Mouse (Mus musculus) neural tube, embryonic 11.5 days (tissue): ENCODE results near the gene Ltbr. TPM values are rescaled to one million over a fixed set of nuclear protein-coding genes. Genes with fewer than 3 reads are reported as not detected.

Experiments
- ATAC-seq: fragments of 200-750 bp; cut with Nextera tagmentation; 2 replicates; pipeline ENCODE4 v1.8.0; 2017; ENCODE audit warnings: moderate number of reproducible peaks, mild to moderate bottlenecking, moderate TSS enrichment, moderate library complexity; ENCODE audit not compliant: insufficient read depth, low FRiP score, low TSS enrichment
- DNase-seq: peaks from one replicate; pipeline ENCODE4 v3.0.0-alpha.2; 2015; ENCODE audit warnings: low spot score
- H3K27ac ChIP-seq: fragments of 300-500 bp; sonication (generic); 2 replicates; pipeline ENCODE4 v1.5.1; 2014; ENCODE audit warnings: low read depth, mild to moderate bottlenecking, low read length
- H3K27me3 ChIP-seq: fragments of 300-500 bp; sonication (generic); 2 replicates; pipeline ENCODE4 v1.6.1; 2014; ENCODE audit warnings: mild to moderate bottlenecking, low read length, mixed read lengths; ENCODE audit not compliant: control insufficient read depth, insufficient read depth
- H3K36me3 ChIP-seq: fragments of 300-500 bp; sonication (generic); 2 replicates; pipeline ENCODE4 v1.6.1; 2014; ENCODE audit warnings: mild to moderate bottlenecking, low read length, moderate library complexity, mixed read lengths; ENCODE audit not compliant: control insufficient read depth, insufficient read depth
- H3K4me1 ChIP-seq: fragments of 300-500 bp; sonication (generic); 2 replicates; pipeline ENCODE4 v1.6.1; 2014; ENCODE audit warnings: low read length, mixed read lengths; ENCODE audit not compliant: control insufficient read depth, insufficient read depth
- H3K4me2 ChIP-seq: fragments of 300-500 bp; sonication (generic); 2 replicates; pipeline ENCODE4 v1.6.1; 2014; ENCODE audit warnings: low read depth, mild to moderate bottlenecking, moderate library complexity
- H3K4me3 ChIP-seq: fragments of 300-500 bp; sonication (generic); 2 replicates; pipeline ENCODE4 v1.5.1; 2014; ENCODE audit warnings: low read depth, low read length
- H3K9ac ChIP-seq: fragments of 300-500 bp; sonication (generic); 2 replicates; pipeline ENCODE4 v1.6.1; 2014; ENCODE audit warnings: mild to moderate bottlenecking, low read length
- H3K9me3 ChIP-seq: fragments of 300-500 bp; sonication (generic); 2 replicates; pipeline ENCODE4 v1.6.1; 2016; ENCODE audit warnings: low read length; ENCODE audit not compliant: control insufficient read depth
- WGBS: fragments of 180-500 bp; shearing (Covaris S2); extraction: QIAGEN DNeasy Blood & Tissue Kit; methylation state at CpG from one replicate; pipeline ENCODE4 v1.1.7; 2014; 5-methylcytosine and 5-hydroxymethylcytosine counted together
- polyA plus RNA-seq: library from polyadenylated mRNA; unstranded; fragments of >200 nt; fragmentation: Nextera tagmentation; extraction: Ambion mirVana; gene quantifications from 2 replicates; pipeline ENCODE4 v1.2.1, GENCODE M21; 2014

The Ltbr gene
- polyA plus RNA-seq, 1 experiment from 2014 or later = 19.2 TPM

DNA sequence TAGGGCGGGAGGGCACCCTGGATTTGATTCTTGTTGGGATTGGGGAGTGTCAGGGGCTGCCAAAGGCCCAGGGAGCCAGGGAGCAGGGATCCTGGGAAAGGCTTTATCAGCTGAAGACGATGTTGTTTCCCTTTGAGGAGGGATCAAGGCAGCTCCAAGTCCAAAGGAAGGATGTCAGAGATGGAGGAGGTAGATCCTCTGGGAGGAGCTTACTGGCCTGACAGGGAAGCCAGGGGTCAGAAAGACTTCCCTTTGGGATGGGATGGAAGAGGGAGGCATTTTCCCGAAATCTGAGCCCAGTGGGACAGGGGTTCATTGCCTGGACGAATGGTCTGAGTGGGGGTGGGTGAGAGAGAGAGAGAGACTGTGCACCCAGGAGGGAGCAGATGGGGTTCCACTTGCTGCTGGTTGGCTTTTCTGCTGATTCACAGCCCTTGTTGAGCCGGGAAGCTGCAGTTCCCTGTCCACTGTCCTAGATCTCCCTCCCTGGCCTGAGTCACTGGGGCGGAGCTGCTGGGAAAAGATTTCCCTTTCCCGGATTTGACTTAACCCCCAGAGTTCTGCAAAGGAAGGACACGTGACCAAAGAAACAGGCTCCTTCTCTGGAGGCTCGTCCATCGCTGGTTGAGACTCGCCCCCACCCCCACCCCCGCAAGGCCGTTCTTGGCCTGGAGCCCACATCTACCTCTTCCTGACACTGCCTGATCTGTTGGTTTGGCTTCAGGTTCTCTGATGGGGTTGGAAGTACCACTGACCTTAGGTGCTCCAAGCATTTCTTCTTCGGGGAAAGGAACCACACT lies 40.9 kb upstream of the Ltbr start:
- no peak for ATAC-seq
- no peaks in the 10 kb centered on the region for H3K9me3 ChIP-seq
- H3K4me3 ChIP-seq = no peak overlapping the region
- H3K4me2 ChIP-seq = no peak overlapping the region
- peaks cover 13% of the 10 kb centered on the region for H3K4me1 ChIP-seq
- no peak overlapping the region for H3K9ac ChIP-seq
- whole genome bisulfite sequencing = 11% methylated on average over 14 of the region's 14 CpGs
- no peaks in the 10 kb centered on the region for H3K27me3 ChIP-seq
- no peak overlapping the region for H3K27ac ChIP-seq
- peaks cover 3% of the 10 kb centered on the region; the same call in 1 of the 2 replicates for H3K36me3 ChIP-seq
- no peak for DNase-seq

- 79% methylated on average over 3 of the region's 4 CpGs for WGBS
- H3K9ac ChIP-seq = no peak overlapping the region
- H3K27me3 ChIP-seq = peaks cover 2% of the 10 kb centered on the region; the same call in 1 of the 2 replicates
- no peaks in the 10 kb centered on the region for H3K9me3 ChIP-seq
- H3K36me3 ChIP-seq = peaks cover 3% of the 10 kb centered on the region; the same call in 1 of the 2 replicates
- H3K4me1 ChIP-seq = peaks cover 16% of the 10 kb centered on the region
- ATAC-seq (no peak), DNase-seq (no peak)
- no peak overlapping the region for H3K4me2 ChIP-seq
- no peak overlapping the region for H3K4me3 ChIP-seq
- no peak overlapping the region for H3K27ac ChIP-seq
Observed at GRCm38 (mm10) chr6:125353655-125354054, 40.0 kb upstream of the Ltbr start.

GRCm38 (mm10) chr6:125353221-125353620 lies 39.5 kb upstream of the Ltbr start:
- H3K27ac ChIP-seq = no peak overlapping the region
- no peak overlapping the region for H3K9ac ChIP-seq
- H3K36me3 ChIP-seq = peaks cover 3% of the 10 kb centered on the region; the same call in 1 of the 2 replicates
- H3K9me3 ChIP-seq = no peaks in the 10 kb centered on the region
- no peak for ATAC-seq
- no peak overlapping the region for H3K4me2 ChIP-seq
- H3K4me1 ChIP-seq = peaks cover 16% of the 10 kb centered on the region
- WGBS = 84% methylated on average over 11 of the region's 11 CpGs
- H3K4me3 ChIP-seq = no peak overlapping the region
- no peak for DNase-seq
- peaks cover 2% of the 10 kb centered on the region; the same call in 1 of the 2 replicates for H3K27me3 ChIP-seq

GRCm38 (mm10) chr6:125352811-125353210 lies 39.1 kb upstream of the Ltbr start:
- DNase-seq = no peak
- Histone ChIP-seq H3K9ac (no peak overlapping the region), H3K4me3 (no peak overlapping the region), H3K9me3 (no peaks in the 10 kb centered on the region), H3K4me2 (no peak overlapping the region), H3K27me3 (peaks cover 2% of the 10 kb centered on the region; the same call in 1 of the 2 replicates), H3K36me3 (no peaks in the 10 kb centered on the region; the same call in 1 of the 2 replicates), H3K4me1 (peaks cover 16% of the 10 kb centered on the region), H3K27ac (no peak overlapping the region)
- 46% methylated on average over 4 of the region's 4 CpGs for whole genome bisulfite sequencing
- no peak for ATAC-seq

GRCm38 (mm10) chr6:125352046-125352384 lies 38.3 kb upstream of the Ltbr start:
- Histone ChIP-seq H3K4me3 (no peak overlapping the region), H3K9ac (no peak overlapping the region), H3K27ac (no peak overlapping the region), H3K4me2 (no peak overlapping the region), H3K27me3 (peaks cover 2% of the 10 kb centered on the region; the same call in 1 of the 2 replicates), H3K9me3 (no peaks in the 10 kb centered on the region), H3K36me3 (no peaks in the 10 kb centered on the region), H3K4me1 (peaks cover 16% of the 10 kb centered on the region)
- DNase-seq (no peak), ATAC-seq (no peak)
- 67% methylated on average over 5 of the region's 5 CpGs for WGBS

DNA sequence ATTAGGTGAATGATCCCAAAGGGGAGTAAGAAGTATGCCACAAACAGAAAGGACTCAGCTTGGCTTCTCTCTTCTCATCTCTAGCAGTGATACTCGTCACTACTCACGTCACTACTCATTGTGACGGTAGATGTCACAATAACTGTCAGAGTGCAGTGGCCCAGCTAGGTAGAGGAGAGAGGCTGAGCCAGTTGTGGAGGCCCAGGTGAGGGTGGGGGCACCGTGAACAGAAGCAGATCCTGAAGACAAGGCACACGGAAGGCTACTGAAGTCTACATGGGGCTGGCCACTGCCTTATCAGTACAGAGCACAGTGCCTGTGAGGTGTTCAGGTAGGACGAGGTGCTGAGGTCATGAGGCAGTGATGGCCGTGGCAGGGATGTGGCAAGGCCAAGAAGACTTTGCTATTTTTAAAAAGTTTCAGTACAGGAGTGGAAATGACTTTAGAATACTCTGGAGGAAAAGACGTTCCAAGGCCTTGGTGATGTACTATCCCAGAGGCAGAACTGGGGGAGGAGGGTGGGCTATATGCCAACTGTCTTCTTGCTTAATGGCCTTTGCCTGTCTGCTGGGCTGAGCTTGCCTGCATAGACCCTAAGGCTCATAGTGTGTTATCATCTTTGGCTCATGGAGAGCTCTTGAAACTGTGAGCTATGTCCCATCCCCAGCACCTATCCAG lies 37.8 kb upstream of the Ltbr start:
- 79% methylated on average over 8 of the region's 8 CpGs for WGBS
- Histone ChIP-seq H3K27me3 (peaks cover 2% of the 10 kb centered on the region; the same call in 1 of the 2 replicates), H3K9me3 (no peaks in the 10 kb centered on the region), H3K27ac (no peak overlapping the region), H3K4me3 (no peak overlapping the region), H3K4me1 (peaks cover 16% of the 10 kb centered on the region), H3K36me3 (no peaks in the 10 kb centered on the region), H3K9ac (no peak overlapping the region), H3K4me2 (no peak overlapping the region)
- DNase-seq (no peak), ATAC-seq (no peak)

GRCm38 (mm10) chr6:125350995-125351324 lies 37.3 kb upstream of the Ltbr start:
- DNase-seq (no peak), ATAC-seq (no peak)
- Histone ChIP-seq H3K9me3 (no peaks in the 10 kb centered on the region), H3K27ac (no peak overlapping the region), H3K9ac (peak overlapping the region; percentile 75; the same call in 1 of the 2 replicates), H3K36me3 (no peaks in the 10 kb centered on the region), H3K27me3 (peaks cover 2% of the 10 kb centered on the region; the same call in 1 of the 2 replicates), H3K4me3 (peak overlapping the region; percentile 51), H3K4me1 (peaks cover 16% of the 10 kb centered on the region), H3K4me2 (peak overlapping the region; percentile 88)
- 91% methylated on average over 2 of the region's 2 CpGs for WGBS

DNA sequence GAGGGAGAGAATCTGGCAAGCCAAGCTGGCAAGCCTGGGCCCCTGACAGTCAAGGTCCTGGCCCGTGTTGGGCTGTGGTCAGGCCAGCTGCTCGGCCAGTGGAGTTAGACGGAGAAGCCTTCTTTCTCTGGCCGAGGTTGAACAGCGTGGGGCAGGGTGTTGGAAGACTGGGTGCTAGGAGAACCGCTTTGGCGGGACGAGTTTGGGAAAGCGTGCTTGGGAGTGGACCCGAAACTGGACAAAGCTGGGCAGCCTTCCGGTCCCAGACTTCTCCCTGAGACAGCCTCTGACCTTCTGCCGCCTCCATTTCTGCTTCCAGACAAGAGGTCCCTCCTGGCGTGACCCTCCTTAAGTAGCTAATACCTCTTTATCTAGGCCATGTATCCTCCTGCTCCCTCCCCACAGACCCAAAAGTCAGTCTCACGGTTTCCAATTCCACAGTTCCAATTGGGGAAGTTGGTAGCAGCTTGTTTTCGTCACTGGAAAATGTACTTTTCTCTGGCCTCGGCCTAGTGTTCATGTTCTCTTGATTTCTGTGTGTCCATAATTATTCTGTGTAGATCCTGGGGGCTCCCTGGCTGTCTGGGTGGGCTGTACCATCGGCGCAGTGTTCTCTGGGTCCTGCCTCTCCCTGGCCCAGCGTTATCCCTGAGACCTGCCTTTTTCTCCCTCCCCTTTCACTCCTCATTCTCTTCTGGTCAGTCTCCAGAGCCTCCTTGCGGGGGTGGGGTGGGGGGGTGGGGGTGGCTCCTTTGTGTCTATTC lies 36.7 kb upstream of the Ltbr start:
- Histone ChIP-seq H3K4me2 (peak overlapping the region; percentile 88), H3K9ac (peak overlapping the region; percentile 75), H3K9me3 (no peaks in the 10 kb centered on the region), H3K27ac (peak overlapping the region; percentile 20; the same call in 1 of the 2 replicates), H3K36me3 (no peaks in the 10 kb centered on the region), H3K27me3 (peaks cover 2% of the 10 kb centered on the region; the same call in 1 of the 2 replicates), H3K4me1 (peaks cover 16% of the 10 kb centered on the region), H3K4me3 (peak overlapping the region; percentile 51)
- no peak for ATAC-seq
- DNase-seq = peak; percentile 41
- WGBS = 6% methylated on average over 20 of the region's 20 CpGs
